Mouse (Mus musculus) left cerebral cortex, adult 8-10 months (tissue): ENCODE results near the gene Noct. TPM values are rescaled to one million over a fixed set of nuclear protein-coding genes. Genes with fewer than 3 reads are reported as not detected.

Experiments used
- DNase-seq, 2 experiments: peaks; one replicate each; pipeline ENCODE4 v3.0.0; 2022; ENCODE audit warnings: low spot score in 2 of 2
- microRNA-seq, 2 experiments: library from miRNA; unstranded; fragments of <30 nt; microRNA quantifications; one replicate each; pipeline ENCODE4 v1.2.0; 2022
- total RNA-seq, 4 experiments: library from RNA; stranded (reverse); gene quantifications; 2 replicates each; pipeline ENCODE4 v1.2.4; 2022

Noct gene
- total RNA-seq, 4 experiments from 2014 or later = 43.4 to 46.2 (median 44.4) TPM

DNA sequence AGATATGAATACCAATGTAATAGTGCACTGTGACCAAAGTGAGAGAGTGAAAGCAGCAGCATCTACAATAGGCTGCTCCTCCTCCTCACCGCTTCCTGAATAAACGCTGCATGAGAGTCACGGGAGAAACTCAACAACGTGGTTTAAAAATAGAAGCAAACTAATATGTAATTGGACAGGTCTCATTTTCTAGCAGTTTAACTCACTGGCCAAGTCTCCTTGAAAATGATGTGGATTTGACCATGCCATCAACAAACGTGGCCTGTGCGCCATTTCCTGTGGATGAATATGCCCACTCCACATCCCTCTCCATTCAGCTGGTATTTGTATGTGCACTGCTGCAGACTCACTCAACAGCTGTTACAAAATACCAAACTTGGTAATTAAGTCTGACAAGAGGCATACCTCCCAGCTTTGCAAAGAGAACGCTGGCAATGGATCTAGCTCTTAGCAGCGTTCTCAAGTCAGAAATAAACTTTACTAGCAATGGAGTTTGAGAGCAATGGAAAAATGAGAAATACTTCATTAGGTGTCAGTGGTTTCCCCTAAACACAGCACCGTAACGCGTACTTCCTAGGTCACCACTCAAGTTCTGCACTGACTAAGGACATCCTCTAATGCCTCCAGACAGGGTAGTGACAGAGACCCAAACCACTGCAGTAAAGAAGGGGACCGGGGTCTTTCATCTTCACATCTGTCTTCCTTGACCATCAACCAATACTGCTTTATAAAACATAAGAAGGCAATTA, 46.0 kb downstream of the Noct start:
- DNase-seq = no peak

DNA sequence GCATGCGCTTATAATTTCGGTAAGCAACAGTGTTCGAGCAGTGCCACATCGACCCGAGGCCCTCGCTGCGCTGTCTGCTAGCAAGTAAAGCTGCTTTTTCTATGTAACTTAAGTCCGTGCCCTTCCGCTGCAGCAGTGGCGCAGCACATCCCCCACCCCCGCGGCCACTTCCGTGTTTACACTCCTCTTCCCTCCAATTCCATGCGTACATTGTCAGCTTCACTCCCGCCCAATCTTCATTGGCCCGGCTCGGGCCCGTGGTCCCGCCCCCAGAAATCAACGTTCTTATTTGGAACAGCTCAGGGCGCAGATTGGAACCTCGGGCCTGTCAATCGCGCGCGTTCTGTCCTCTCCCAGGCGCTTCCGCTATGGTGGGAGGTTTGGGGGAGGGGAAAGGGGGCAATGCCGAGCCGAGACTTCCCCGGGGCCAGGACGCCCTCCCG, 51.7 kb downstream of the Noct start:
- DNase-seq = peak; percentile 93 to 98

DNA sequence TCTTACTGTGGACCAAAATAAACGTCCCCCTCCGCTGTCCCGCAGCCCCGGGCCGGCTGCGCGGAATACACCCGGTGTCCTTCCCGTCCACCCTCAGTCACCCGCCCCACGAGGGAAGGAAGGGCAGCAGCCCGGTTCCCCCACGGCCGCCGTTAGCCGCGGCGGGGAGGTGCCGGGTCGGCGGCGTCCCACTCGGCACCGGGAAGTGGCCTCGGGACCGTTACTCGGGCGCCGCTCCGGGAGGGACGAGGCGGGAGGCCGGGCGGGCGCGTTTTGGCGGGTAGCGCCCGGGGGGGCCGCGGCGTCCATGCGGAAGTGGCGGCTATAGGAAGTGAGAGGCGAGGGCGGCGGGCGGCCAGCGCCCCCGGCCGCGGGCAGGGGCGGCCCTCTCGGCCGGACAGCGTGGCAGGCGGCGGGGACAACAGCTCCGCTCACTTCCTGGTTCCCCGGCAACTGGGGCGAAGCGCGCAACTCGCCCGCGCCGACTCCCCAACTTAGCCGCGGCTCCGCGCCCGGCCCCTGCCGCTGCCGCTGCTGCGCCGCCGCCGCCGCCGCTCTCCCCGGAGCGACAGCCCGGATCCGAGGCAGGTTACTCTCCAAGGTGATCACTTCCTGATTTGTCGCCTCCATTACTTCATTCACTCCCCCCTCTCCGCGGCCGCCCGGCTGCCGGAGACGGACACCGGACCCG, 52.3 kb downstream of the Noct start:
- DNase-seq = peak; percentile 33 to 59

DNA sequence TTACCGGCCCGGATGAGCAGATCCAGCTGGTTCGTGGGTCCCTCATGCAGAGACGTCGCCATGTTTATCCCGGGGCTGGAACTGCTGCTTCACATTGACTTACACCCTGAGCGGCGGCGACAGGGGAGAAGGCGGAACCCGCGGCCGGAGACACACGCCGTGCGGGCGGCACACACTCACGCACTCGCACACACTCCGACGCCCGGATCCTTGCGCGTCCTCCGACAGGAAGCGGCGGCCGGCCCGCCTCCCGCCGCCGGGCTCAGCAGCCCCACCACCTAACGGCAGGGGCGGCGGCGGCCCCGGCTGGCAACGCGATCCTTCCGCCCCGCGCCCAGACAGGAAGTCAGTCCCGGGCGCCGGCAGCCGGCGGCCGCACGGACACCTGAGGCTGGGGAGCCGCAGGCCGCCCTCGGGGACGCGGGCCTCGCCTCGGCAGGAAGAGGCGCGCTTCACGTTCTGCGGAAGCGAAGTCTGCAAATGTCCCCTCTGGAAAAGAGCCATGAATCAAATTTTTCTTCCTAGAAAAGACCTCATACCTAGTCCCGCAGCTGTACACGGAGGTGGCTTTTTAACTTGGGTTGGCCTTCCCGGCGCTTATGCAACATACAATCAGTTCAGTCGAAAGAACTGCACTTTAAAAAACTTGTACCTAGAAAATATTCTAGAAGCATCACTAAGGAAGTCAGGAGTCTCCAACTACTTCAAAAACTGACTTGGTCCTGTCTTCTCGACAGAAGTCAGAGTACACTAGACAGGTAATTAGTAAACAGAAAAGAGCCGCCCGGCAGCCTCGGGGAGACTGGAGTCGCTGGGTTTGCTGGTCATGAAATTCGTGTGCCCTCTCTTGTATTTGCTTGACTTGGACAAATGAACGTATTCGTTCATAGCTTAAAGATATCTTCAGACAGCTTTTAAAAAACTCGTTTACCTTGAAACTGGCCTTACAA, 53.2 kb downstream of the Noct start:
- peak; percentile 68 to 85 for DNase-seq

DNA sequence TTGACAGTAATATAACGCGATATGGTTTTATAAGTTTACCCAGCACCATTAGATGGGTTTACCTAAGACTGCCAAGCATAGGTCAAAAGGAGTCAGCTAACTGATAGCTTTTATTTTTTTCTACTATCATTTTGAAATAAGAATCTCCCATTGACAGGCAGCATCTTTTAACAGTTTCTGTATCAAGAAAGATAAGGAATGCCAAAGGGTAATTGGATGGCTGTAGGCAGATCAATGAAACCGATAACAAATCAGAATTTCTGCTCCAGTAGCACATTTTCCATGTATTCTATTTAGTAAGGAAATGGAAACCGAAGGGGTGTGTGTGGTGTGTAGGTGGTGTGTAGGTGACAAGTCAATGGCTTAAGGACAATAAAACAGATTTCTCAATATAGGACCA, 54.2 kb downstream of the Noct start:
- DNase-seq = no peak

- DNase-seq = no peak
Observed at GRCm38 (mm10) chr3:51281727-51282126, 57.5 kb downstream of the Noct start.

DNA sequence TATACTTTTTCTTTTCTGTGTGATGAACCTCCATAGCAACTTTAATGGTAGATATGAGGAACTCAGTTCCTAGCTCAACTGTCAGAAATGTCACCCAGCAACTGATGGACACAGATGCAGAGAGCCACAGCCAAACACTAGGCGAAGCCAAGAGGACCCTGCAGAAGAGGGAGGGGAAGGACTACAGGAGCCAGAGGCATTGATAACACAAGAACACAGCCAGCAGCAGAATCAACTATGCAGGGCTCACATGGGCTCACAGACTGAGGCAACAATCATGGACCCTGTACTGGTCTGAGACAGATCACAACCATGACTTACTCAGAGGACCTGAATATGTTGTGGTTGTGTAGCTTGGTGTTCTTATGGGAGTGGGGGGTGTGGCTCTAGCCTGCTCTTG, 60.1 kb downstream of the Noct start:
- DNase-seq = no peak

- DNase-seq = peak; percentile 64 to 81
Observed at GRCm38 (mm10) chr3:51288880-51289821, 64.9 kb downstream of the Noct start.

GRCm38 (mm10) chr3:51294251-51294650, 70.0 kb downstream of the Noct start:
- DNase-seq = no peak

DNA sequence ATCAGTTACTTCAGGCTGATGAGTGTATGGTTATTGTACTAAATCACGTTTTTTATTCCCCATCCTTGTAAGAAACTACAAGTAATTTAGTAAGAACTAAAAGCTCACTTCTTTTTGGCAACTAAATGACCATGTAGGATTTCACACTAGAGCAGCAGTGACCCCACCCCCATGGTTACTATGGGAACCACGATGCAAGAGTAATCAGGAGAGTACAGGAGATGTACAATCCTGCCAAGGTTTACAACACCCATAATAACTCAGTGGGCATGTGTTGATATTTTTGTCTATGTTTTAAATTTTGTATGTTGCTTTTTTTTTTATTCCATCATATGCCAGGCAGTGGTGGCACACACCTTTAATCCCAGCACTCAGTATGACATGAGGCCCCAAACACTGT, 71.0 kb downstream of the Noct start:
- DNase-seq = peak in 1 of 2 experiments; percentile 43

DNA sequence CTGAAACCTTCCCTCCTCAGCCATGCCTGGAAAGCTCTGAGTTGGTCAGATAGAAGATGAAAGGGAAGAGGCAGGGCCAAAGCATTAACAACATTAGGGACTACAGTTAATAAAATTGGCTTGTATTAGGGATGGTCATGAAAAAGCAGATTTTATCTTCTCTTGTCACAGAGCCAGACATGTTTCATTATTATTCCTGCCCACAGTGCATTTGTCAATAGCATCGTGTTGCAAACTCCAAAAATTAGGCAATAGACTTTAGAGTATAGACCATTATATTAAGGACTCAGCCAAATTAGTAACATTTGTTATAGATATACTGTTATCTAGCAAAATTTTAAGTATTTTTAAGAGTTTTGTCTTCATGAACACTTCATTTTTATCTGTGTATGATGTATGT, 72.5 kb downstream of the Noct start:
- DNase-seq = no peak

Small RNA genes lying within 50 kb of the gene (microRNA-seq; reads per million reads assigned to microRNA genes)
- gene Gm24282 = 0 reads per million in 2 experiments

Other genes with a start within 250 kb of the Noct start
- gene Elf2, start 116.2 kb downstream of the Noct start, total RNA-seq = 10 to 100 TPM; 57.8 to 67.7 (median 60.8) TPM
- gene Mgarp, start 172.3 kb downstream of the Noct start, total RNA-seq = under 1 TPM in 2 of 4 experiments, not detected in 2; 0.42 to 0.59 TPM
- 100 to 1,000 TPM; 289 to 306 (median 295) TPM for gene Ndufc1, start 184.5 kb downstream of the Noct start, total RNA-seq
- 10 to 100 TPM; 40.1 to 54.8 (median 43.8) TPM for gene Naa15, start 190.7 kb downstream of the Noct start, total RNA-seq